Mouse (Mus musculus) E14TG2a.4 (cell line): ENCODE data around the gene Cep295nl.

Source experiments
- H3K27me3 ChIP-seq: 2 replicates; pipeline ENCODE4 v1.6.1; 2014; ENCODE audit warnings: low read length, control low read depth; ENCODE audit not compliant: insufficient read depth
- H3K36me3 ChIP-seq: 2 replicates; pipeline ENCODE4 v1.6.1; 2014; ENCODE audit warnings: low read length, control low read depth; ENCODE audit not compliant: insufficient read depth
- H3K4me1 ChIP-seq: replicated peaks from 2 replicates; pipeline ENCODE4 v1.6.1; 2014; ENCODE audit warnings: low read depth, low read length, control low read depth
- H3K4me3 ChIP-seq: replicated peaks from 2 replicates; pipeline ENCODE4 v1.5.1; 2014; ENCODE audit warnings: mild to moderate bottlenecking, low read length
- H3K9me3 ChIP-seq: 2 replicates; pipeline ENCODE4 v1.6.1; 2014; ENCODE audit warnings: low read length, control low read depth
- CTCF ChIP-seq: conservative IDR thresholded peaks from 2 replicates; pipeline ENCODE4 v1.5.1; 2014; ENCODE audit warnings: low read length
- NANOG ChIP-seq: IDR thresholded peaks from 2 replicates; pipeline ENCODE4 v1.6.1; 2014; ENCODE audit warnings: borderline replicate concordance, low read length, mixed read lengths
- POU5F1 ChIP-seq: IDR thresholded peaks from 2 replicates; pipeline ENCODE4 v1.6.1; 2014; ENCODE audit warnings: low read length, borderline replicate concordance

Gene Cep295nl

DNA sequence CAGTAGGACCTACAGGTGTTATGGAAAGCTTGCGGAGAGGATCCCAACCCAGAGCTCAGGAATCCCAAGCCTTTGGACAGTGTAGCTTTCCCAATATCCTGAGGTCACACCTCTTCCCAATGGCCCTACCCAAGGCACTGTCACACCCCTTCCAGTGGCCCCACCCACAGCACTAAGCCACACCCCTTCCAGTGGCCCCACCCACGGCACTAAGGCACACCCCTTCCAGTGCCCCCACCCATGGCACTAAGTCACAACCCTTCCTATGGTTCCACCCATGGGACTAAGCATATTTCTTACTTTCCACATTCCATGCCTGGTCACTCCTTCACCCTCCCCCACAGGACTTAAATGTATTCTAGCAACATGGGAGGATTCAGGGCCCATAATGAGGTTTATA is 43.5 kb downstream of the Cep295nl start:
- Histone ChIP-seq H3K27me3 (no peaks in the 10 kb centered on the region), H3K9me3 (no peaks in the 10 kb centered on the region), H3K36me3 (no peaks in the 10 kb centered on the region), H3K4me1 (peaks cover 61% of the 10 kb centered on the region), H3K4me3 (no peak overlapping the region)
- no peak for TF ChIP-seq CTCF
- TF ChIP-seq POU5F1 = no peak
- TF ChIP-seq NANOG = no peak

DNA sequence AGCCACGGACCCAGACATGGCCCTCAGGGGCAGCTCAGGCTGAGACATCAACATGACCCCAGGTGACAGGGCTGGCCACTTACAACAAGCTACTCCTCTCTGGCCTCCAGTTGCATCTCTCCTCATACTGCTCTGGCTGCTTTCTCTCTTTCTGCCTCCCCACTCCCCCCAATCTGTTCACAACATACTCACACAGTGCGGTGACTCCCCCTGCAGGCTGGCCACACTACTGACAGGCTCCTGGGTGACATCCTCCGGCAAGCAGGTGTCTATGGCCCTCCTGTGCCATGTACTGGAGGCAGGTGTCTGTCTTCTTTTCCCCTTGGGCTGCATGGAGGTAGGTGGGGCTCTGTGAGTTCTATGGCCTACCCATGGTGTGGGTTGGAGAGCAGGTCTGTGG is 44.3 kb downstream of the Cep295nl start:
- TF ChIP-seq POU5F1 = no peak
- TF ChIP-seq CTCF = peak; percentile 30

DNA sequence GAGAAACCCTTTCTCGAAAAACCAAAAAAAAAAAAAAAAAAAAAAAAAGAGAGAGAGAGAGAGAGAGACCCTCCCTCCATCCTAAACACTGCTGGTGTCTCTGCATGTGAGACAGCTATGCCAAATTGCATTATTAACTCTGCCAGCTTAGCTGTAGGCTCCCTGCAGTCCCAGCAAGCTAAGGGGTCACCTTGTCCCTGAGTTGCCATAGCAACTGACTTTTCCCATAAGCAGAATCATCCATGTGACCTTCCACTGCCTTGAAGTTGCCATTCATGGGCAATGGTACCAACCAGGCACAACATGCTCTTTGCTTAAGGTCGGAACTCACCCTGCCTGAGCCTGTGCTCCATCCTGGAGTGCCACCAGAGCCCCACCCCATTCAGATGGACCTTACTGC is 47.3 kb downstream of the Cep295nl start:
- peaks cover 46% of the 10 kb centered on the region for H3K4me1 ChIP-seq
- no peaks in the 10 kb centered on the region for H3K36me3 ChIP-seq
- H3K9me3 ChIP-seq = no peaks in the 10 kb centered on the region
- no peaks in the 10 kb centered on the region for H3K27me3 ChIP-seq
- TF ChIP-seq CTCF (no peak), NANOG (no peak), POU5F1 (no peak)
- no peak overlapping the region for H3K4me3 ChIP-seq

More for the DNA sequence above, 44.3 kb downstream of the Cep295nl start:
- Histone ChIP-seq H3K4me3 (no peak overlapping the region), H3K9me3 (no peaks in the 10 kb centered on the region), H3K27me3 (no peaks in the 10 kb centered on the region), H3K4me1 (peaks cover 52% of the 10 kb centered on the region), H3K36me3 (no peaks in the 10 kb centered on the region)

DNA sequence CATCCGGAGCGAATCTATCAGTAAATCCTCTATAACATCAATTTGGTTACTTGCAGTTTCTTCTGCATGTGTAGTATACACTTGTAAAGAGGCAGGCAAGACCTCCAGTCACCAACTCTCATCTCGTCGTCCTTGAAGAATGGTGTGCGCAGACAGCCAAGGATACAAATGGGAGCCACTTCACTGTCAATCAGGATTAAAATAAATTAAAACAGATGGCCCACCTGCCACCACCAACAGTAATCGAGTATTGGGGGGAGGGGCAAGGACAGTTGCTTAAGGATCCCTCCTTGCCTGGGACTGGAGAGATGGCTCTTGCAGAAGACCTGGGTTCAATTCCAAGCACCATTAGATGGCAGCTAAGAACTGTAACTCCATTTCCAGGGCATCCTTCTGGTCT is 49.6 kb downstream of the Cep295nl start:
- no peaks in the 10 kb centered on the region for H3K27me3 ChIP-seq
- H3K36me3 ChIP-seq = peaks cover 7% of the 10 kb centered on the region
- H3K4me1 ChIP-seq = peaks cover 41% of the 10 kb centered on the region
- H3K9me3 ChIP-seq = no peaks in the 10 kb centered on the region
- H3K4me3 ChIP-seq = no peak overlapping the region
- TF ChIP-seq NANOG (no peak), CTCF (no peak), POU5F1 (no peak)

DNA sequence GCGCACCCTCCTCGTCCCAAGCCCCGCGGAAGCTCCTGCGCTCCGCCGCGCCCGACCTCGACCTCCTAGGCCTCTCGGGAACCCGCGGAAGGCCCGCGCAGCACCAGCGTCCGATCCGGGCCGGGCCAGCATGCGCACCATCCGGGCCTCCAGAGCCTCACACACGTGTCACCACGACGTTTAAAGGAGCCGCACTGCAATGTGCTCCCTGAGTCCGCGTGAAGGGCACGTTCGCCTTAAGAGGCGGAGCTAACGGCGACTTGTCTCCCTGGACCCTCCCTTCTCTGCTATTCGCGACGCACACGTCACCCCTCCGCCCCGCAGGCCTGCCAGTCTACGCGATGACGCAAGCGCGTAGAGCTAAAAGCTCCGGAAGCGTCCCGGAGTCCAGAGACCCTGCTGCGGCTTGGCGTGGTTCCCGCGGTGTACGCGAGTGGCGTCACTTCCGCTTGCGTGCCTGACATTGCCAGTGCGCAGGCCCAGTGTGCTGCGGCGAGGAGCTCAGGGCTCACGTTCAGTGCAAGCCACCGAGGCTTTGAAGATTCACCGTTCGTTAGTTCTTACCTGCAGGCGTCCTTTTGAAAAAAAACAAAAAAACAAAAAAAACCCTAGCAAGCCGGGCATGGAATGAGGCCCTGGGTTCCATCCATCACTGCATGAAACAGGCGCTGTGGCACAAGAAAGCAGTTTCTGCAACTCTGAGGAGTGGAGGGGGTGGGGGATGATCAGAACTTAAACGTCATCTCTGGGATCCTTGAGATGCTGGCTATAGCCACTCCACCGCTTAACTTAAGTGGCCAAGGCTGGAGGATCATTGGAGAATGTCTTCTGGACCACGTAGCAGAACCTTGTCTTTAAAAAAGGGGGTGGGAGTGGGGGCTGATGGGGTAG is 52.1 kb downstream of the Cep295nl start, which contains the start of gene Usp36:
TSS of gene Usp36 (minus strand) at position 246 of the 891 bp plus-strand sequence.
- Histone ChIP-seq H3K9me3 (no peaks in the 10 kb centered on the region), H3K4me3 (peak within 1 kb of the TSS; percentile 100), H3K4me1 (peaks cover 54% of the 10 kb centered on the region), H3K27me3 (no peaks in the 10 kb centered on the region), H3K36me3 (peaks cover 32% of the 10 kb centered on the region)
- no peak for TF ChIP-seq CTCF
- TF ChIP-seq POU5F1 = no peak
- TF ChIP-seq NANOG = no peak

DNA sequence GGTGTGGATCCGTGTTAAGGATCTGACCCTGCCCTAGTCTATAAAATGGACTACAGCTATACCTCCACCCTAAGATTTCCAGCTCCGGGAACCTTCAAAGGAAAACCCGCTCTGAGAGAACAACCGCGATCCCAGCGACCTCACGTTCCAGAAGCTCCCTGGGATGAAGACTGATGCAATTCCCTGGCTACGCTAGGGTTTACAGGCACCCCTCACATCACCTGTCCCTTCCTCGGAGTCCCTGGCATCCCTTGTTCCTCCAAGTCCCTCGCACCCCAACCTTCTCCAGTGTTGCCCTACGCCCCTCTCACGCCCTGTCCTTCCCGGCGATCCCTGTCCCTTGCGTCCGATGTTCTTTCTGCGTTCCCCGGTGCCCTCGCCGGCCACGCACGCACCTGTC is 52.7 kb downstream of the Cep295nl start:
- no peaks in the 10 kb centered on the region for H3K27me3 ChIP-seq
- H3K36me3 ChIP-seq = peaks cover 39% of the 10 kb centered on the region
- H3K9me3 ChIP-seq = no peaks in the 10 kb centered on the region
- no peak for TF ChIP-seq CTCF
- TF ChIP-seq POU5F1 = no peak
- no peak for TF ChIP-seq NANOG
- H3K4me1 ChIP-seq = peaks cover 57% of the 10 kb centered on the region
- H3K4me3 ChIP-seq = peak overlapping the region; percentile 100

DNA sequence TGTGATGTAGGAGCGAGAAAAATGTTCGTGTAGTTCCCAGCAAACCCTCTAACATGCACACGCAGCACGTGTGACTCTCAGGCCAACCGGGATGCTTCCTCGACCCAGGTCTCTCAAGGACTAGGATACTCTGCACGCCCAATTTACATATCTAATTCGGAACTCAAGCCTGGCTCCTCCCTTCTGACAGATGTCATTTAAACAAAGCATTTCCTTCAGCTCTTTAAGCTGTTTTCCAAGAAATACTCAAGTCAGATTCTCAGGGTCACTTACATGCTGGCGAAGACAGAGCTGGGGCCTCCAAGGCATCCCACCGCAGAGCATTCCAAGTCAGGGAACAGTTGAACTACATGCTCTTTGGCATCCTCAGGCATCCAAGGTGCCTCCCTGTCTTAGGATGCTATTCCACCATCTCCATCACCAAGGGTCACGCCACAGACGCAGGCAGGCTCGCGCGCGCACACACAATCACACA is 53.2 kb downstream of the Cep295nl start:
- TF ChIP-seq POU5F1 (no peak), NANOG (no peak), CTCF (no peak)
- peak overlapping the region; percentile 100 for H3K4me3 ChIP-seq
- no peaks in the 10 kb centered on the region for H3K27me3 ChIP-seq
- H3K9me3 ChIP-seq = no peaks in the 10 kb centered on the region
- H3K36me3 ChIP-seq = peaks cover 43% of the 10 kb centered on the region
- peaks cover 57% of the 10 kb centered on the region for H3K4me1 ChIP-seq

DNA sequence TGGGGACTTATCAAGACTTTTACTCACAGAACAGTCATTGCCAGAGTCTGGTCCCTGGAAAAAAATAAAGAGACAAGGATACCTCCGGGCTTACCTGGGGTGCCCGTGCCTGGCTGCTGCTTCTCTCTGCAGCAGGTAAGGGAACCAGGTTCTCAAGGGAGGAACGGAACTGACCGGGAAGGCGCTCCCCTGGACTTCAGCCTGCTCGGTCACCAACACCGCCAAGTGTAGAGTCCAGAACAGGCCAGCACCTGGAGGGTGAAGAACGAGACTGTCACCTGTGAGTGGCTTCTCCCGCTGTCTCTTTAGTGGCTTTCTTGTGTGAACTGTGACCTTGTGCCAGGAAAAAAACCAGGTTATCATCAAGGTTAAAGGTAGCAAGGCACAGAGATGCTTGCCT is 54.7 kb downstream of the Cep295nl start:
- no peaks in the 10 kb centered on the region for H3K9me3 ChIP-seq
- H3K4me1 ChIP-seq = peaks cover 57% of the 10 kb centered on the region
- peak overlapping the region; percentile 100; the same call in 1 of the 2 replicates for H3K4me3 ChIP-seq
- peaks cover 58% of the 10 kb centered on the region for H3K36me3 ChIP-seq
- TF ChIP-seq POU5F1 (no peak), NANOG (no peak), CTCF (no peak)
- no peaks in the 10 kb centered on the region for H3K27me3 ChIP-seq
